Mouse (Mus musculus) central nervous system, embryonic 11.5 days (tissue): ENCODE results near the gene Bcar1. TPM values are rescaled to one million over a fixed set of nuclear protein-coding genes. Genes with fewer than 3 reads are reported as not detected.

Experiments used
- polyA plus RNA-seq: library from polyadenylated mRNA; depleted of rRNA; stranded (reverse); fragments of >200 nt; gene quantifications from 2 replicates; pipeline ENCODE4 v1.2.3, GENCODE M21; 2012; rRNA removed

Gene Bcar1
- polyA plus RNA-seq: 53.9 and 63.9 TPM in 2 replicates

DNA sequence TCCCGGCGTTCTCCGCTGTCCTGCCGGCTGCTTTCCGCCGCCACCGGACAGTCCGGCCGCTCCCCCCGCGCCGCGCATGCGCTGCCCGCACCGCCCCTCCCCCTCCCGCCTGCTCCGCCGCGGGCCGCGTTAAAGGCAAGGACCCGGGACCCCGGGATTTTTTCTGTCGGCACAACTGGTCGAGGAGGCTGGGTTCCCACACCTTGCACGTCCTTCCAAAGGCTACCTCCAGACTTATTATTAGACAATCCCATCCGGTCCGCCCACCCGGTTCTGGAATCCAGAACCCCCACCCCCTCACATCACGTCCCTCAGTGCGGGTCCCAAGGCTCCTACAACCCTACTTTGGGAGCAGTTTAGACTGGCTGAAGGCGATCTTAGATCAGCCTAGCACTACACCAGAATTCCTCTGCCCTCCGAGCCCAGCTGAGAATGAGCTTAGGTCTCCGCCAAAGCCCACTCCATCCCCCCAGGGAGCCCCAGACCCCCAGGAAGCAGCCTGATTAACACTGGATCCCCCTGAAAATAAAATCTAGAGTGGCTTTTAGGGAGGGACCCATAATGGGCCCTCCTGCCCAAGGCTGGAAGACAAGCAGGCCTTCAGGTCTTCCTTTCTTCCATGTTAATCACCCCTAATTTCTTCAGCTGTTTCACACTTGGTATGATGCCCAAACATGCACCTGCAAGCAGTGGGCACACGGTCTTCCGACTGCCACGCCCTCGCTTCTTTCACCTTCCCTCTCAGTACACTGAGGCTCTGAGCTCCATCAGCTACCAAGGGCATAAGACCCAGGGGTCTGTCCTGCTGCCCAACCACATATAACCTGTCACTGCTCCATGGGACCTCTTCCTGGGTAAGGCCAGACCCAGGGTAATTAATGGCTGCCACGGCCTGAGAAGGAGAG is at the start of gene Bcar1:
Bcar1 (minus strand) TSS at position 18 of the 905 bp plus-strand sequence.

DNA sequence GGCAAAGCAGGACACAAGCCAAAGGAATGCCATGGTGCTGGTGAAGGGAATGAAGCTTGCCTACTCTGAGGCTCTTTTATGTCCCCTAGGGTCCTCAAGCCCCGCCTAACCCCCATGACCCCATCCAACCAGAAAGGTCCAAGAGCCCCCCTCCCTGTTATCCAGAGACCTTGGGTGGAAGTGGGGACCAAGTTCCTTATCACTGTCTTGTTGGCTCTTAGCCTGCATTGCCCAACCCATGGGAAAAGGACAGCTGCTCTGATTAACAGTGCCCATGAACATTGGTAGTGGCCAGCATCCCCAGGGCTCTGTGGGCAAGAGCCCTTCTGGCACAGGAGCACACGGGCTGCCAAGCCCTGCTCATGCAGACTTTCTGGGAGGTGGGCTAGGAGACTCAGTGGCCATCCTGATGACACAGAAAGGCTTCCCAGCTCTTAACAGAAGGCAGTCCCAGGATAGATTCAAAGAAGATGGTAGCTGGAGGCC is 52.6 kb downstream of the Bcar1 start, which contains the start of gene Ctrb1:
Ctrb1 (minus strand) TSS at position 51 of the 486 bp plus-strand sequence.

Other genes with a start within 250 kb of the Bcar1 start
- gene Wdr59, start 221.7 kb downstream of the Bcar1 start, polyA plus RNA-seq: 9.7 and 10.7 TPM in 2 replicates
- 137 and 157 TPM in 2 replicates for gene Znrf1, start 207.7 kb downstream of the Bcar1 start, polyA plus RNA-seq
- 0.18 and 0.29 TPM in 2 replicates for gene Ldhd, start 113.4 kb downstream of the Bcar1 start, polyA plus RNA-seq
- gene Zfp1, start 100.4 kb downstream of the Bcar1 start, polyA plus RNA-seq: 18.8 and 22.1 TPM in 2 replicates
- gene Ctrb1, start 52.8 kb downstream of the Bcar1 start, polyA plus RNA-seq: 0.21 and 0.40 TPM in 2 replicates
- 157 and 309 TPM in 2 replicates for gene Cfdp1, start 110.5 kb upstream of the Bcar1 start, polyA plus RNA-seq
- gene Tmem170, start 132.9 kb upstream of the Bcar1 start, polyA plus RNA-seq: 4.7 and 6.6 TPM in 2 replicates
- gene Chst5, start 166.6 kb upstream of the Bcar1 start, polyA plus RNA-seq: 0.89 and 2.1 TPM in 2 replicates
- gene Tmem231, start 190.1 kb upstream of the Bcar1 start, polyA plus RNA-seq: 11.2 and 13.9 TPM in 2 replicates
- gene Gabarapl2, start 196.9 kb upstream of the Bcar1 start, polyA plus RNA-seq: 91.3 and 134 TPM in 2 replicates
- 13.8 and 14.9 TPM in 2 replicates for gene Adat1, start 248.5 kb upstream of the Bcar1 start, polyA plus RNA-seq